Mouse (Mus musculus) ES-E14 (cell line): Measurements from ENCODE around the gene Setx.

Experiments
- MAFK ChIP-seq: IDR thresholded peaks from 2 replicates; pipeline ENCODE4 v1.6.1; 2014; ENCODE audit warnings: mild to moderate bottlenecking, low read depth, low read length, inconsistent platforms; ENCODE audit not compliant: insufficient read depth
- ZC3H11A ChIP-seq: IDR thresholded peaks from 2 replicates; pipeline ENCODE4 v1.6.1; 2012; ENCODE audit warnings: low read depth, mild to moderate bottlenecking, inconsistent platforms, low read length, borderline replicate concordance
- ZNF384 ChIP-seq: IDR thresholded peaks from 2 replicates; pipeline ENCODE4 v1.6.1; 2012; ENCODE audit warnings: low read depth, low read length, inconsistent platforms

DNA sequence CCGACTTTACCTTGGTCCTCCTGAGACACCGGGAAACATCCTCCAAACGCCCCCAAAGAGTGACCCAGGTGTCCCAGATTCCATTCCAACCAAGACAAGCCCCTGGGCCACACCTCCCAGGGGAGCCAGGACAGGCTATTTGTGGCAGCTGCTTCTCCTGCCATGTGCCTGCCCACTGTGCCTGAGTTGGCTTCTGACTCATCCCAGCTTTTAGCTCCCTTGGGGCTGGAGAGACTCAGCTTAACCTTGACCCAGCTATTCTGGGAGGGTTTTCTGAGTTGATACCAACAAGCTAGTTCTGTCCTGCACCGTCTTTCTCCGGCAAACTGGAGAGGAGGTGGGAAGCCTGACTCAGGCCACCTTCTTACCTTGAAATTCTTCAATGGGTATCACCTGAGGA is 74.5 kb downstream of the Setx start:
- TF ChIP-seq ZC3H11A (no peak), ZNF384 (no peak), MAFK (no peak)
